Mouse (Mus musculus): Measurements from ENCODE around the gene Rpl18a.

DNA sequence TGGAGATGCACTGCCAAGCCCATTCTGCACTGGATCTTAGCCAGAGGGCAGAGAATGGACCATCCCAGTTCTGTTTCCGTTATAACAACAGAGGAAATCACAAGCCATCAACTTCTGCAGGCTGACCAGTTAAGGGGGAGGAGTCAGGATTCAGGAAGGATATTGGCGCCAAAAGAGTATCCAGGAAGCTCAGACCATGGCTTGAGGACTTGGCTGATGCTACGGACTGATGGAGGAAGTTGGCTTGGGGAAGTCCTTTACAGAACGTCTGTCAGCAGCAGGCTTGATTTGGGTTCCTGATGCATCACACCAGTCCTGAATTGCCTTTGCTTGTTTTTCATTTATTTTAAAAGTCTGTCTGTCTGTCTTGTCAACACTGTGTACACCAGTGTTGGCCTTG lies 7.3 kb upstream of the Rpl18a start:
- TF ChIP-seq CTCF (IDR thresholded peaks at IDR 0.05; ENCODE audit: low read depth): no peak
- TF ChIP-seq EP300 (IDR thresholded peaks at IDR 0.05; ENCODE audit: low read depth): no peak

All from liver, postnatal 0 days (tissue).